Mouse (Mus musculus) E14TG2a.4 (cell line): ENCODE measurements at regions not wholly inside any gene's neighbourhood (a gene's known extent, or its start where the extent isn't known, plus 50 kb on each side); places are given as distances from the start of the nearest gene placed in this dataset.

Experiments used
- H3K27me3 ChIP-seq: 2 replicates; pipeline ENCODE4 v1.6.1; 2014; ENCODE audit warnings: low read length, control low read depth; ENCODE audit not compliant: insufficient read depth
- H3K36me3 ChIP-seq: 2 replicates; pipeline ENCODE4 v1.6.1; 2014; ENCODE audit warnings: low read length, control low read depth; ENCODE audit not compliant: insufficient read depth
- H3K4me1 ChIP-seq: replicated peaks from 2 replicates; pipeline ENCODE4 v1.6.1; 2014; ENCODE audit warnings: low read depth, low read length, control low read depth
- H3K4me3 ChIP-seq: replicated peaks from 2 replicates; pipeline ENCODE4 v1.5.1; 2014; ENCODE audit warnings: mild to moderate bottlenecking, low read length
- H3K9me3 ChIP-seq: 2 replicates; pipeline ENCODE4 v1.6.1; 2014; ENCODE audit warnings: low read length, control low read depth
- CTCF ChIP-seq: conservative IDR thresholded peaks from 2 replicates; pipeline ENCODE4 v1.5.1; 2014; ENCODE audit warnings: low read length
- NANOG ChIP-seq: IDR thresholded peaks from 2 replicates; pipeline ENCODE4 v1.6.1; 2014; ENCODE audit warnings: borderline replicate concordance, low read length, mixed read lengths
- POU5F1 ChIP-seq: IDR thresholded peaks from 2 replicates; pipeline ENCODE4 v1.6.1; 2014; ENCODE audit warnings: low read length, borderline replicate concordance

GRCm38 (mm10) chr2:45197955-45198631, 80.9 kb upstream of the Zeb2 start:
- no peaks in the 10 kb centered on the region for H3K36me3 ChIP-seq
- TF ChIP-seq NANOG (no peak), POU5F1 (no peak), CTCF (no peak)
- H3K4me1 ChIP-seq: no peaks in the 10 kb centered on the region
- no peak overlapping the region for H3K4me3 ChIP-seq
- no peaks in the 10 kb centered on the region for H3K9me3 ChIP-seq
- H3K27me3 ChIP-seq: no peaks in the 10 kb centered on the region; the same call in 1 of the 2 replicates

GRCm38 (mm10) chr2:45197342-45197741, 80.1 kb upstream of the Zeb2 start:
- Histone ChIP-seq H3K27me3 (no peaks in the 10 kb centered on the region; the same call in 1 of the 2 replicates), H3K4me1 (no peaks in the 10 kb centered on the region), H3K4me3 (no peak overlapping the region), H3K36me3 (no peaks in the 10 kb centered on the region), H3K9me3 (no peaks in the 10 kb centered on the region)
- TF ChIP-seq CTCF (no peak), NANOG (no peak)

- TF ChIP-seq NANOG (no peak), POU5F1 (no peak)
Observed at GRCm38 (mm10) chr2:45196511-45196910, 79.3 kb upstream of the Zeb2 start.

GRCm38 (mm10) chr2:45194335-45194734, 77.1 kb upstream of the Zeb2 start:
- H3K9me3 ChIP-seq: no peaks in the 10 kb centered on the region
- H3K36me3 ChIP-seq: no peaks in the 10 kb centered on the region
- no peaks in the 10 kb centered on the region; the same call in 1 of the 2 replicates for H3K27me3 ChIP-seq
- no peak overlapping the region for H3K4me3 ChIP-seq
- H3K4me1 ChIP-seq: no peaks in the 10 kb centered on the region
- TF ChIP-seq CTCF (no peak), POU5F1 (no peak), NANOG (no peak)

More at GRCm38 (mm10) chr2:45196511-45196910, 79.3 kb upstream of the Zeb2 start:
- Histone ChIP-seq H3K36me3 (no peaks in the 10 kb centered on the region), H3K9me3 (no peaks in the 10 kb centered on the region), H3K4me3 (no peak overlapping the region), H3K27me3 (no peaks in the 10 kb centered on the region; the same call in 1 of the 2 replicates), H3K4me1 (no peaks in the 10 kb centered on the region)

- no peaks in the 10 kb centered on the region for H3K9me3 ChIP-seq
- H3K27me3 ChIP-seq: peaks cover 6% of the 10 kb centered on the region; the same call in 1 of the 2 replicates
- H3K36me3 ChIP-seq: no peaks in the 10 kb centered on the region
- TF ChIP-seq NANOG: no peak
- TF ChIP-seq CTCF: no peak
- TF ChIP-seq POU5F1: no peak
- peaks cover 8% of the 10 kb centered on the region; the same call in 1 of the 2 replicates for H3K4me1 ChIP-seq
- no peak overlapping the region for H3K4me3 ChIP-seq
Observed at GRCm38 (mm10) chr2:45185621-45185999, 68.4 kb upstream of the Zeb2 start.

- no peak for TF ChIP-seq POU5F1
- no peak for TF ChIP-seq CTCF
- TF ChIP-seq NANOG: no peak
- peaks cover 6% of the 10 kb centered on the region; the same call in 1 of the 2 replicates for H3K27me3 ChIP-seq
Observed at GRCm38 (mm10) chr2:45184704-45185620, 67.8 kb upstream of the Zeb2 start.

GRCm38 (mm10) chr2:45184149-45184548, 67.0 kb upstream of the Zeb2 start:
- no peaks in the 10 kb centered on the region for H3K9me3 ChIP-seq
- TF ChIP-seq CTCF (no peak), POU5F1 (no peak), NANOG (no peak)
- peaks cover 6% of the 10 kb centered on the region; the same call in 1 of the 2 replicates for H3K27me3 ChIP-seq
- peaks cover 8% of the 10 kb centered on the region; the same call in 1 of the 2 replicates for H3K4me1 ChIP-seq
- no peak overlapping the region for H3K4me3 ChIP-seq
- no peaks in the 10 kb centered on the region for H3K36me3 ChIP-seq

More at GRCm38 (mm10) chr2:45184704-45185620, 67.8 kb upstream of the Zeb2 start:
- no peak overlapping the region for H3K4me3 ChIP-seq
- H3K36me3 ChIP-seq: no peaks in the 10 kb centered on the region
- H3K4me1 ChIP-seq: peaks cover 8% of the 10 kb centered on the region; the same call in 1 of the 2 replicates
- H3K9me3 ChIP-seq: no peaks in the 10 kb centered on the region

- TF ChIP-seq POU5F1 (no peak), CTCF (no peak), NANOG (no peak)
- Histone ChIP-seq H3K9me3 (no peaks in the 10 kb centered on the region), H3K36me3 (no peaks in the 10 kb centered on the region), H3K27me3 (peaks cover 6% of the 10 kb centered on the region; the same call in 1 of the 2 replicates), H3K4me1 (peaks cover 8% of the 10 kb centered on the region; the same call in 1 of the 2 replicates), H3K4me3 (no peak overlapping the region)
Observed at GRCm38 (mm10) chr2:45182876-45183275, 65.7 kb upstream of the Zeb2 start.
